Mouse (Mus musculus) forebrain, embryonic 14.5 days (tissue): ENCODE data around the gene Atg2a. TPM values are rescaled to one million over a fixed set of nuclear protein-coding genes. Genes with fewer than 3 reads are reported as not detected.

Experiments
- microRNA counts: library from miRNA; unstranded; fragments of <30 nt; microRNA quantifications from one replicate; lab custom pipeline; 2016
- microRNA-seq: library from miRNA; unstranded; fragments of <30 nt; microRNA quantifications from one replicate; pipeline ENCODE4, GENCODE M21; 2016
- polyA plus RNA-seq: library from polyadenylated mRNA; unstranded; fragments of >200 nt; fragmentation: Nextera tagmentation; extraction: Ambion mirVana; gene quantifications from 2 replicates; pipeline ENCODE4 v1.2.1, GENCODE M21; 2014

The Atg2a gene
- polyA plus RNA-seq, 1 experiment from 2014 or later, result 7.9 TPM

MicroRNAs within 50 kb of the gene (microRNA counts, 519-probe panel; counts per million panel counts)
- microRNA mmu-miR-192 (lab: Ali Mortazavi, UCI), result 1,898 counts per million, percentile 5 among the panel's probes with 10 or more counts

Small RNA genes within 50 kb of the gene (microRNA-seq; reads per million reads assigned to microRNA genes)
- gene Mir192 (62.4 reads per million, percentile 51 among the genes with 10 or more reads in this experiment), gene Mir194-2 (56.3 reads per million, percentile 50 among the genes with 10 or more reads in this experiment)

Other genes starting within 250 kb of the Atg2a start
- gene Capn1, start 225.8 kb upstream of the Atg2a start, polyA plus RNA-seq, result 2.4 TPM in 2 replicates
- 17.6 and 20.2 TPM in 2 replicates for gene Syvn1, start 195.1 kb upstream of the Atg2a start, polyA plus RNA-seq
- gene Mrpl49, start 183.9 kb upstream of the Atg2a start, polyA plus RNA-seq, result 82.8 and 85.5 TPM in 2 replicates
- gene Fau, start 183.8 kb upstream of the Atg2a start, polyA plus RNA-seq, result 626 and 785 TPM in 2 replicates
- gene Znhit2, start 180.5 kb upstream of the Atg2a start, polyA plus RNA-seq, result 38.2 and 40.5 TPM in 2 replicates
- gene Tm7sf2, start 173.3 kb upstream of the Atg2a start, polyA plus RNA-seq, result 32.6 and 35.6 TPM in 2 replicates
- gene Vps51, start 164.4 kb upstream of the Atg2a start, polyA plus RNA-seq, result 59.5 and 73.9 TPM in 2 replicates
- gene Tmem262, start 161.6 kb upstream of the Atg2a start, polyA plus RNA-seq, result not detected in 2 replicates
- 1.1 and 1.4 TPM in 2 replicates for gene Gm28374, start 159.4 kb upstream of the Atg2a start, polyA plus RNA-seq
- 81.1 and 87.2 TPM in 2 replicates for gene Zfpl1, start 156.7 kb upstream of the Atg2a start, polyA plus RNA-seq
- 20.0 and 28.2 TPM in 2 replicates for gene Cdca5, start 156.7 kb upstream of the Atg2a start, polyA plus RNA-seq
- not detected in 2 replicates for gene AC131692.1, start 147.2 kb upstream of the Atg2a start, polyA plus RNA-seq
- 0.36 and 0.42 TPM in 2 replicates for gene Naaladl1, start 135.9 kb upstream of the Atg2a start, polyA plus RNA-seq
- gene Sac3d1, start 123.0 kb upstream of the Atg2a start, polyA plus RNA-seq, result 56.4 and 57.6 TPM in 2 replicates
- 45.6 and 50.2 TPM in 2 replicates for gene Snx15, start 113.4 kb upstream of the Atg2a start, polyA plus RNA-seq
- gene Batf2, start 100.7 kb upstream of the Atg2a start, polyA plus RNA-seq, result not detected in 2 replicates
- gene Arl2, start 100.1 kb upstream of the Atg2a start, polyA plus RNA-seq, result 80.3 and 90.2 TPM in 2 replicates
- gene Majin, start 57.3 kb upstream of the Atg2a start, polyA plus RNA-seq, result not detected in 2 replicates
- gene Gpha2, start 15.3 kb upstream of the Atg2a start, polyA plus RNA-seq, result 0.30 TPM in 1 of 2 replicates, not detected in the other
- gene Ppp2r5b, start 5.8 kb upstream of the Atg2a start, polyA plus RNA-seq, result 74.3 and 98.9 TPM in 2 replicates
- gene Ehd1, start 35.1 kb downstream of the Atg2a start, polyA plus RNA-seq, result 71.3 and 79.8 TPM in 2 replicates
- 0.61 and 0.72 TPM in 2 replicates for gene Cdc42bpg, start 64.8 kb downstream of the Atg2a start, polyA plus RNA-seq
- 47.7 and 61.6 TPM in 2 replicates for gene Men1, start 93.3 kb downstream of the Atg2a start, polyA plus RNA-seq
- gene Map4k2, start 99.5 kb downstream of the Atg2a start, polyA plus RNA-seq, result 6.2 and 11.2 TPM in 2 replicates
- 90.4 and 115 TPM in 2 replicates for gene Sf1, start 122.0 kb downstream of the Atg2a start, polyA plus RNA-seq
- 1.3 and 3.0 TPM in 2 replicates for gene Pygm, start 142.7 kb downstream of the Atg2a start, polyA plus RNA-seq
- 28.6 and 30.7 TPM in 2 replicates for gene Rasgrp2, start 157.7 kb downstream of the Atg2a start, polyA plus RNA-seq
- 39.5 and 41.7 TPM in 2 replicates for gene Nrxn2, start 177.1 kb downstream of the Atg2a start, polyA plus RNA-seq